Mouse (Mus musculus) forebrain, embryonic 12.5 days (tissue): ENCODE measurements around the gene Spred3. TPM values are rescaled to one million over a fixed set of nuclear protein-coding genes. Genes with fewer than 3 reads are reported as not detected.
A peak's percentile ranks its signal among the peaks of the same experiment; 100 is the strongest.

ENCODE experiments used
- ATAC-seq: fragments of 200-750 bp; cut with Nextera tagmentation; 2 replicates; pipeline ENCODE4 v1.8.0; 2017; ENCODE audit warnings: moderate TSS enrichment; ENCODE audit not compliant: low FRiP score
- H3K27ac ChIP-seq: fragments of 300-500 bp; sonication (generic); 2 replicates; pipeline ENCODE4 v1.5.1; 2016; ENCODE audit warnings: mild to moderate bottlenecking
- H3K27me3 ChIP-seq: fragments of 300-500 bp; sonication (generic); 2 replicates; pipeline ENCODE4 v1.6.1; 2016; ENCODE audit warnings: mild to moderate bottlenecking
- H3K36me3 ChIP-seq: fragments of 300-500 bp; sonication (generic); replicated peaks from 2 replicates; pipeline ENCODE4 v1.6.1; 2016; ENCODE audit warnings: mild to moderate bottlenecking
- H3K4me1 ChIP-seq: fragments of 300-500 bp; sonication (generic); 2 replicates; pipeline ENCODE4 v1.6.1; 2016
- H3K4me2 ChIP-seq: fragments of 300-500 bp; sonication (generic); 2 replicates; pipeline ENCODE4 v1.6.1; 2016; ENCODE audit warnings: mild to moderate bottlenecking, moderate library complexity
- H3K4me3 ChIP-seq: fragments of 300-500 bp; sonication (generic); replicated peaks from 2 replicates; pipeline ENCODE4 v1.5.1; 2016; ENCODE audit warnings: mild to moderate bottlenecking
- H3K9ac ChIP-seq: fragments of 300-500 bp; sonication (generic); 2 replicates; pipeline ENCODE4 v1.6.1; 2016; ENCODE audit warnings: mild to moderate bottlenecking
- H3K9me3 ChIP-seq: fragments of 300-500 bp; sonication (generic); 2 replicates; pipeline ENCODE4 v1.6.1; 2016
- WGBS: fragments of 180-500 bp; shearing (Covaris S2); methylation state at CpG from one replicate; pipeline ENCODE4 v1.1.7; 2016; 5-methylcytosine and 5-hydroxymethylcytosine counted together
- polyA plus RNA-seq: library from polyadenylated mRNA; unstranded; fragments of >200 nt; fragmentation: Nextera tagmentation; extraction: Ambion mirVana; gene quantifications from 2 replicates; pipeline ENCODE4 v1.2.1, GENCODE M21; 2016

Spred3 gene
- polyA plus RNA-seq, 1 experiment from 2014 or later = 7.9 TPM

- Histone ChIP-seq H3K4me1 (peaks cover 18% of the 10 kb centered on the region), H3K9me3 (no peaks in the 10 kb centered on the region), H3K27me3 (no peaks in the 10 kb centered on the region), H3K27ac (no peak overlapping the region), H3K36me3 (peaks cover 8% of the 10 kb centered on the region), H3K4me2 (peak overlapping the region; percentile 86), H3K9ac (no peak overlapping the region), H3K4me3 (peak overlapping the region; percentile 83)
- WGBS = 42% methylated on average over 5 of the region's 5 CpGs
- no peak; the same call in 1 of the 2 replicates for ATAC-seq
Observed at GRCm38 (mm10) chr7:29180854-29181236, 10.6 kb upstream of the Spred3 start.

DNA sequence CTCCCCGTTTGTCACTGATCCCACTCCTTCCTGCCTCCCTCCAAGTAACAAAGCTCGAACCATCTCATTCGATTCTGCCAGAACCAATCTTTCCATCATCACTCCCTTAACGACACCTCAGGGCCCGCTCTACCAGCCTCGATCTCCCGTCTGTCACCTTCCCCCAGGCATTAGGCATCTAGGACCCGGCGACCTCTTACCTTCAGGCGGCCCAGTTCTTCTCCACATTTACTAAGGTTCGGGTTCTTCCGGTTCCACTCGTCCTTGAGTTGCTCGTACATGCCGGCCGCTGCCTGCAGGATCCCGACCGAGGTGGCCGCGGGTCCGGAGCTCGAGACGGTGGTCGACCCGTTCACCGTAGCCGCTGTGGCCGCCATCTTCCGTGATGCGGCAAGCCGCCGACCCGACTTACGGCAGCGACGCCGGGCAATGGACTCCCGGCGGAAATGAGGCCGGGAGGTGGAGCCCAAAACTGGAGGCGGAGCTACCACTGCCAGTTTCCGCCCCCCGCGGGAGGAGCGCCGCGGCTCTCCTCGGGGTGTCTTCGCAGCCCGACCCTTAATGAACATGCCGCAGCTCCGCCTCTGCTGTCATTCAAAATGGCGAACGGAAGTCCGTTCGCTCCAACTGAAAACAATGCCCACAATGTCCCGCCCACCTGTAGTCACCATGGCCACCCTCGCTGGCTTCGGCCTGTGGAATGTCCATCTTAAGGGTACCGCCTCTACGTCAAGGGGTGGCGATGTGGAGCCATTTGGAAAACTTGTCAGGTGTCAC is 10.1 kb upstream of the Spred3 start, which contains the start of gene Psmd8:
Gene Psmd8 (minus strand): TSS at position 625 of the 777 bp plus-strand sequence.
- under 1% methylated on average over 62 of the region's 62 CpGs for WGBS
- H3K27ac ChIP-seq = peak within 1 kb of the TSS; percentile 74
- peaks cover 14% of the 10 kb centered on the region for H3K36me3 ChIP-seq
- peak within 1 kb of the TSS; percentile 86 for H3K9ac ChIP-seq
- peaks cover 18% of the 10 kb centered on the region for H3K4me1 ChIP-seq
- peak within 1 kb of the TSS; percentile 83 for H3K4me3 ChIP-seq
- ATAC-seq = peak; percentile 95
- no peaks in the 10 kb centered on the region for H3K9me3 ChIP-seq
- H3K27me3 ChIP-seq = no peaks in the 10 kb centered on the region
- H3K4me2 ChIP-seq = peak within 1 kb of the TSS; percentile 86

DNA sequence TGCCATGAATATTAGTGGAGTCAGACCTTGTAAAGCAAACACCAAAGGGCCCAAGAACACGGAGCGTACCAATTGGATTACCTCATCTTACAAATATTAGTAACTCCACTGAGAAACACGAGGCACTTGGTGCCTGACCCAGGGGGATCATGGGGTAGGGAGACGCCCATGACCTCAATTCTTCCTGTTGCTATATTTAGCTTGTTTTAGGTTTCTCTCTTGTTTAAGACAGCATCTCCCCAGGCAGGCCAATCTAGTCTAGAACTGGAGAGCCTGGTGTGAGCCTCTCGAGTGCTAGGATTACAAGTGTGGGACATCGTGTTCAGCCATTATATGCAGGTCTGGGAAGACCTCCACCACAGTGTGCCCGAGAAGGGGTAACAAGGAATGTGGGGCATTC is 9.1 kb upstream of the Spred3 start:
- no peak for ATAC-seq
- WGBS = 64% methylated on average over 7 of the region's 7 CpGs
- H3K4me1 ChIP-seq = peaks cover 18% of the 10 kb centered on the region
- H3K36me3 ChIP-seq = peaks cover 23% of the 10 kb centered on the region
- peaks cover 6% of the 10 kb centered on the region for H3K27me3 ChIP-seq
- H3K27ac ChIP-seq = no peak overlapping the region
- no peaks in the 10 kb centered on the region for H3K9me3 ChIP-seq
- H3K9ac ChIP-seq = peak overlapping the region; percentile 86
- H3K4me2 ChIP-seq = peak overlapping the region; percentile 86
- H3K4me3 ChIP-seq = peak overlapping the region; percentile 83

DNA sequence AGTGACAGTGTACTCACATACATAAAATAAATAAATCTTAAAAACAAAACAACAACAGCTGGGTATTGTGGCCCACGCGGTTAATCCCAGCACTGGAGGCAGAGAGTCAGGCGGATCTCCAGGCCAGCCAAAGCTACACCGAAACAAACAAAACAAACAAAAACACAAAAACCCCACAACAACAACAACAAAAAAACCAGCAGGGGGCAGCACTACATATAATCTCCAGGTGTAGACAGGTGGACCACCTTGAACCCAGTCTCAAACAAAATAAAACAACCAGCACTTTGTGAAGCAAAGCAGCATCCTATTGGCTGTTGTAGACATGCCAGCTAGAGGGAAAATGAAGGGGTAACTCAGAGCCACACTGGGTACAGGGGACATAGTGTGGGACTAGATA is 7.9 kb upstream of the Spred3 start:
- 83% methylated on average over 4 of the region's 4 CpGs for WGBS
- peaks cover 18% of the 10 kb centered on the region for H3K27me3 ChIP-seq
- H3K4me1 ChIP-seq = peaks cover 18% of the 10 kb centered on the region
- H3K36me3 ChIP-seq = peaks cover 32% of the 10 kb centered on the region
- no peak overlapping the region for H3K9ac ChIP-seq
- no peak overlapping the region for H3K4me2 ChIP-seq
- no peak overlapping the region for H3K4me3 ChIP-seq
- ATAC-seq = no peak
- no peak overlapping the region for H3K27ac ChIP-seq
- H3K9me3 ChIP-seq = no peaks in the 10 kb centered on the region

- Histone ChIP-seq H3K4me3 (peak overlapping the region; percentile 5; the same call in 1 of the 2 replicates), H3K36me3 (peaks cover 32% of the 10 kb centered on the region), H3K9me3 (no peaks in the 10 kb centered on the region), H3K9ac (no peak overlapping the region), H3K27me3 (peaks cover 56% of the 10 kb centered on the region), H3K4me1 (peaks cover 47% of the 10 kb centered on the region), H3K4me2 (no peak overlapping the region), H3K27ac (no peak overlapping the region)
- 37% methylated on average over 30 of the region's 32 CpGs for WGBS
- ATAC-seq = no peak
Observed at GRCm38 (mm10) chr7:29172390-29173016, 2.3 kb upstream of the Spred3 start.

- H3K27ac ChIP-seq = no peak overlapping the region
- H3K4me1 ChIP-seq = peaks cover 48% of the 10 kb centered on the region
- H3K36me3 ChIP-seq = peaks cover 32% of the 10 kb centered on the region
- no peak for ATAC-seq
- no peaks in the 10 kb centered on the region for H3K9me3 ChIP-seq
- H3K9ac ChIP-seq = peak overlapping the region; percentile 21; the same call in 1 of the 2 replicates
- H3K27me3 ChIP-seq = peaks cover 58% of the 10 kb centered on the region
- H3K4me2 ChIP-seq = peak overlapping the region; percentile 78
- H3K4me3 ChIP-seq = peak overlapping the region; percentile 70
- WGBS = 8% methylated on average over 34 of the region's 34 CpGs
Observed at GRCm38 (mm10) chr7:29171562-29172097, 1.4 kb upstream of the Spred3 start.

- H3K9me3 ChIP-seq = no peaks in the 10 kb centered on the region
- peaks cover 30% of the 10 kb centered on the region for H3K36me3 ChIP-seq
- ATAC-seq = no peak
- WGBS = 3% methylated on average over 43 of the region's 43 CpGs
- peaks cover 58% of the 10 kb centered on the region for H3K27me3 ChIP-seq
- peak overlapping the region; percentile 78 for H3K4me2 ChIP-seq
- H3K27ac ChIP-seq = no peak overlapping the region
- H3K4me1 ChIP-seq = peaks cover 48% of the 10 kb centered on the region
- peak overlapping the region; percentile 21 for H3K9ac ChIP-seq
- peak overlapping the region; percentile 70 for H3K4me3 ChIP-seq
Observed at GRCm38 (mm10) chr7:29170755-29171561, 747 bp upstream of the Spred3 start.

- H3K27me3 ChIP-seq = peaks cover 53% of the 10 kb centered on the region
- H3K4me3 ChIP-seq = peak overlapping the region; percentile 70
- H3K36me3 ChIP-seq = peaks cover 15% of the 10 kb centered on the region
- peak overlapping the region; percentile 76 for H3K9ac ChIP-seq
- WGBS = 0% methylated on average over 24 of the region's 39 CpGs
- peak overlapping the region; percentile 78 for H3K4me2 ChIP-seq
- H3K9me3 ChIP-seq = no peaks in the 10 kb centered on the region
- peak; percentile 84 for ATAC-seq
- peak overlapping the region; percentile 89 for H3K27ac ChIP-seq
- H3K4me1 ChIP-seq = peaks cover 48% of the 10 kb centered on the region
Observed at GRCm38 (mm10) chr7:29169231-29170065, 763 bp downstream of the Spred3 start.

GRCm38 (mm10) chr7:29168791-29169230 is 1.4 kb downstream of the Spred3 start:
- peaks cover 48% of the 10 kb centered on the region for H3K4me1 ChIP-seq
- peak overlapping the region; percentile 76 for H3K9ac ChIP-seq
- H3K27me3 ChIP-seq = peaks cover 47% of the 10 kb centered on the region
- H3K4me2 ChIP-seq = peak overlapping the region; percentile 78
- no peaks in the 10 kb centered on the region for H3K9me3 ChIP-seq
- peaks cover 10% of the 10 kb centered on the region for H3K36me3 ChIP-seq
- peak overlapping the region; percentile 89 for H3K27ac ChIP-seq
- H3K4me3 ChIP-seq = peak overlapping the region; percentile 70
- 2% methylated on average over 13 of the region's 14 CpGs for WGBS
- ATAC-seq = peak; percentile 22

DNA sequence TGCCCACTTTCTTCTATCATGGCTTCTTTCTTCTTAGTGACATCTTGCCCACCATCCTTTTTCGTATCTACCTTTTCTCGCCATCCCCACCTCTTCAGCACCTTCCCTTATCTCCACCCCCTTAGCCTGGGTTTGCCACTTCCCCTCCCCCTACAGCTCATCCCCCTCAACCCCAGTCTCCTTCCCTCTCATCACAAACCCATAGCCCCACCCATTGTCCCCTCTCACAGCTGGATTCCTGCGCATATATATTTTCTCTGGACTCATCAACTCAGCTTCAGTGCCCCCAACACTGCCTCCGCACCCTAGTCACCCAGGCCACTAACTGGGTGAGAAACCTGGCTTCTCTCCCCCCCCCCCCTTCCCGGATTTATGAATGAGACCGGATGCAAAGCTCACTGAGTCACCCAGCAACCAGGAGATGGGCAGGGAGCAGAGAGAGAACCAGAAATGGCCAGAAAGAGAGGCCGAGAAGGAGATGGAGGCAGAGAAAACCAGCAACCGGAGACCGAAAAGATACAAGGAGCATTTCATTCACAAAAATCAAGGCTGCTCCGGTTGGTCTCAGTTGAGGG is 2.0 kb downstream of the Spred3 start:
- Histone ChIP-seq H3K9ac (peak overlapping the region; percentile 76), H3K27me3 (peaks cover 41% of the 10 kb centered on the region), H3K4me2 (peak overlapping the region; percentile 78), H3K4me1 (peaks cover 48% of the 10 kb centered on the region), H3K4me3 (peak overlapping the region; percentile 70), H3K27ac (peak overlapping the region; percentile 89; the same call in 1 of the 2 replicates), H3K9me3 (no peaks in the 10 kb centered on the region), H3K36me3 (peaks cover 5% of the 10 kb centered on the region; the same call in 1 of the 2 replicates)
- ATAC-seq = 0 out of 2 replicates have a peak, but pooled peaks have one; percentile 1
- WGBS = 2% methylated on average over 10 of the region's 10 CpGs

DNA sequence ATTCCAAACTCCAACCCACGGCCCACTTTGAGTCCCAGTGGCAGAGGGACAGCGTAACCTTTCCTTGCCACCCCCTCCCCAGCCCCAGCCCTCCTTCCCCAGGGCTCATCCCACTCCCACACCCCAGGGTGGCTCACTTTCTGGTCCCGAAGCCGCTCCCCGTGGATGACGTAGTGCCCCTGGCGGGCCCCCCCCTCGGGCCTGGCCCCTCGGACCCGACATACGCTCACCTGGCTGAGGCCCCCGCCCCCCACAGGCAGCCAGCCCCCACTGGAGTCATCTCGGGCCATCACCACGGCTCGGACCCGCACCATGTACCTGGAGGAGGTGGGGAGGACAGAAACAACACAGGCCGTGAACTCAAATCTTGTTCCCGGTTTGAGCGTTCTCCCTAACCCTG is 2.6 kb downstream of the Spred3 start:
- H3K9ac ChIP-seq = peak overlapping the region; percentile 76; the same call in 1 of the 2 replicates
- 11% methylated on average over 19 of the region's 19 CpGs for WGBS

More for the DNA sequence above, 2.6 kb downstream of the Spred3 start:
- peak overlapping the region; percentile 70 for H3K4me3 ChIP-seq
- no peak for ATAC-seq
- peaks cover 37% of the 10 kb centered on the region for H3K27me3 ChIP-seq
- H3K4me2 ChIP-seq = peak overlapping the region; percentile 78
- no peak overlapping the region for H3K27ac ChIP-seq
- H3K9me3 ChIP-seq = no peaks in the 10 kb centered on the region
- peaks cover 5% of the 10 kb centered on the region; the same call in 1 of the 2 replicates for H3K36me3 ChIP-seq
- H3K4me1 ChIP-seq = peaks cover 46% of the 10 kb centered on the region
